Mouse (Mus musculus) heart, adult 18-20 months (tissue): Measurements from ENCODE around the gene Itgb2. TPM values are rescaled to one million over a fixed set of nuclear protein-coding genes. Genes with fewer than 3 reads are reported as not detected.

Source experiments
- DNase-seq, 2 experiments: peaks; one replicate each; pipeline ENCODE4 v3.0.0; 2021 to 2022; ENCODE audit warnings: mixed read lengths in 1 of 2
- total RNA-seq, 2 experiments: library from RNA; stranded (reverse); gene quantifications; 2 replicates each; pipeline ENCODE4 v1.2.3; 2021

Itgb2 gene
- total RNA-seq, 2 experiments from 2014 or later = 6.8 to 7.9 TPM

DNA sequence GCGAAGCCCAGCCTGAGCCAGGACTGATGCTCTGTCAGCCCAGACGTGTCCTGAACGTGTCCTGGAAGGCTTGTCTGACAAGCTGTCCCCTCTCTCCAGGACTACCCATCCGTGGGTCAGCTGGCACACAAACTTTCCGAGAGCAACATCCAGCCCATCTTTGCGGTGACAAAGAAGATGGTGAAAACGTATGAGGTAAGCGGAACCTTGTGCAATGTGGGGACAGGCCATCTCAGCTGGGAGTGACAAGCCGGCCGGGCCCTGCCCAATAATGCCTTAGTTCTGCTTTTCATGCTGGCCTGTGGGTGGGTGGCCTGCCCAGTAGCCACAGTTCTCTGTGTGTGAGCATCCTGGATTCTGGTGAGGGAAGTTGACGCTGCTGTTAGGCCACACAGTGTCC lies 20.8 kb downstream of the Itgb2 start:
- DNase-seq = peak; percentile 39 to 63

DNA sequence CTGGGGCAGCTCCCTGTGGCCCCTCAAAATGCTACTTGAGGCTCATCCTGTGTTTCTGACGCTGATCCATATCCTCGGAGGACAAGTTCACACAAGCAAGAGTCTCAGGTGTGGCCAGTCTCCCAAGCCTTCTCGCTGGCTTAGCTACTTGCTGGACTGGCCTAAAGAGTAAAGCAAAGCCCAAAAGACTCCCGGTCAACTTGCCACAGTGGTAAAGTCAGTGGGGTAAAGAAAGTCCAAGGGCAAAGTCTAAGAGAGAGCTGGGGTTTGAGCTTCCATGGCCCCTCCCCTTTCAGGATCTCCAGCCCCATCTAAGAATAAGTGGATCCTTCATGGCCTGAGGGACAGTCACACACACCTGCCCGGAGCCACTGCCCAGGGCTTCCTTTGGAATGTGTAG lies 22.1 kb downstream of the Itgb2 start:
- DNase-seq = no peak

DNA sequence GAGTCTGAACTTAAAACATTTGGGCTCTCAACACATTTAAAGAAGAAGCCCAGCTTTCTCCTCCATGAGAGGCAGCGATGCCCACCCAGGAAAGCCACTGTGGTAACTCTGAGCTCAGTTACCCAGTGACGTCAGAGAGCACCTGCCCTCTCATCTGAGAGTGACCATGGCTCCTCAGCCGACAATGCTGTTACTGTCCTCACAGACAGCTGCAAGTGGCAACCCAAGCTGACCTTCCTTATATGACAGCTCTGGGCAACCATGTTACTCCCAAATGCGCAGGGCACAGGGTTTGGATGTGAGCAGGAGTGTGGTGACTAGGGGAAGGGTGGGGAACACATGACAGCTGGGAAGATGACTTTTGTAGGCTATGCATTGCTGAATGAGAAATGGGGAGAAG lies 23.2 kb downstream of the Itgb2 start:
- DNase-seq = no peak

DNA sequence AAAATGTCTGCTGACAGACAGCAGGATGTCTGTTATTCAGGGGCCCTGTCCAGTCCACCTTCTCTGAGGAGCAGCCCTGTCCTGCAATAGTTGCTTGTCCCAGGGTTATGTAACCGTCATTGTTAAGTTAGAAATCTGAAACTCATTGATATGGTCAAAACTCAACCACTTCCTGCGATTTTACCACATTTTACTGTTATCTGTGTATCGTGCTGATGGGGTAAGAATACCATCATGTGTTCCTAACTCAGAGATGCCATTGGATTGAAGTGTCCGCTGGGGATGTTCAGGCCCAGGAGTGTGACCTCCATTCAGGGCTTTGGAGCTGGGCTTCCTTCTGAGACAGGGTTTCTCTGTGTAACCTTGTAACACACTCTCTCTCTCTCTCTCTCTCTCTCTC lies 24.9 kb downstream of the Itgb2 start:
- DNase-seq = no peak

DNA sequence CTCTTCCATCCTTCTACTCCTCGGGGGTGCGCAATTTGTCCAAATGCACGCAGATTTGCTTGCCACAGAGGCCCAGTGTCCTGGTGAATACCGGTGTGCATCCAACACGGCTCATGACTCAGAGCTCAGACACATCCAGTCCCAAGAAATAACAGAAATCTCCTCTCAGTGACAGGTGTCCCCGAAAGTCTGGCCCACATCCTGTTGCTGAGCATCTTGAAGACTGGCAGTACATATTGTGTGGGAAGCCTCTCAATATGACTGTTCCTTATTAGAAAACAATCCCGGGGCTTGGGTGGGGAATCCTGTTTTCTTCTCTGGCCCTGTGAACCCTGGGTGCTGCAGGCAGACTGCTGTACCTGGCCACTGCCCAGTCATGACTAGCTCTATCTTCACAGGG lies 26.6 kb downstream of the Itgb2 start:
- DNase-seq = no peak

DNA sequence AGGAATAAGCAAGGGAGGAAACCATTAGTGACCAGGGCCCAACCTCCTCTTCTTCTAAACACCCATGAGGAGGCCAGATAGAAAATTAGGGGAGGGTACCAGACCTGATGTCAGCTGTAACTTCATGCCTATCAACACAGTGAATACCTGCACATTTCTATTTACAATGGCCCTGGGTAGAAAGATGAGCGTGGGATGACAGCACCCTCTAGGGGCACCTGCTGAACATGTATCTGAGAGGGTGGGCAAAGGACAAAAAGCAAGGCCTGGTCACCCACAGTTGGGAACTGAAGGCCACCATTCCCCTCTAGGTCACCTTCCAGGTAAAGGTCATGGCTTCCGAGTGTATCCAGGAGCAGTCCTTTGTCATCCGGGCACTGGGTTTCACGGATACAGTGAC lies 27.6 kb downstream of the Itgb2 start:
- no peak for DNase-seq

DNA sequence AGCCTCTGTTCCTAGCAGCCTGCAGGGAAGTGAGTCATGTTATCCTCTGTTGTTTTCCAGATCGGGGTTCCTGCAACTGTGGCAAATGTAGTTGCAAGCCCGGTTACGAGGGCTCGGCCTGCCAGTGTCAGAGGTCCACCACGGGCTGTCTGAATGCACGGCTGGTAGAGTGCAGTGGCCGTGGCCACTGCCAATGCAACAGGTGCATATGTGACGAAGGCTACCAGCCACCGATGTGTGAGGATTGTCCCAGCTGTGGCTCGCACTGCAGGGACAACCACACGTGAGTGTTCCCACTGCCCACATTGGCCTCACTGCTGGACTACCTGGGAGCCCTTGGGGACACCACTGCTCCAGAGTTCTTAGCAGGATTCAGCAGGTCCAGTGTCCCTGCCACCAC lies 30.0 kb downstream of the Itgb2 start:
- no peak for DNase-seq

DNA sequence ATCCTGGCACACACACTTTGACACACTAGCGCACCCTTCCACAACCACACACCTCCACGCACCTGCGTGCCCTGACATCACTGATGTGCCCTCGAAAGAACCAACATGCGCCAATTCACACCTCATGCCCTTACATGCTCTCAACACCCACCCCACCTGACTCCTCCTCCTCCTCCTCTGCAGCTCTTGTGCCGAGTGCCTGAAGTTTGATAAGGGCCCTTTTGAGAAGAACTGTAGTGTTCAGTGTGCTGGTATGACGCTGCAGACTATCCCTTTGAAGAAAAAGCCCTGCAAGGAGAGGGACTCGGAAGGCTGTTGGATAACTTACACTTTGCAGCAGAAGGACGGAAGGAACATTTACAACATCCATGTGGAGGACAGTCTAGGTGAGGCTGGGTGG lies 30.8 kb downstream of the Itgb2 start:
- DNase-seq = no peak

DNA sequence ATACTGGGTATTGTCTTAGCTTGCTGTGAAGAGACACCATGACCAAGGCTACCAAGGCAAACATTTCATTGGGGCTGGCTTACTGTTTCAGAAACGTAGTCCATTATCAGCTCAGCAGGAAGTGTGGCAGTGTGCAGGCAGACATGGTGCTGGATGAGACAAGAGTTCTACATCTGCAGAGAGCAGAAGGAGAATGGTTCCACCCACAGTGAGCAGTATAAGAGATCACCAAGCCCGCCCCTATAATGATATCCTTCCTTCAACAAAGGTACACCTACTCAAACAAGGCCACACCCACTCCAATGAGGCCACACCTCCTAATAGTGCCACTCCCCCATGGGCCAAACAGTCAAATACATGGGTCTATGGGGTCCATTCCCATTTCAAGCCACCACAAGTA lies 31.5 kb downstream of the Itgb2 start:
- no peak for DNase-seq

DNA sequence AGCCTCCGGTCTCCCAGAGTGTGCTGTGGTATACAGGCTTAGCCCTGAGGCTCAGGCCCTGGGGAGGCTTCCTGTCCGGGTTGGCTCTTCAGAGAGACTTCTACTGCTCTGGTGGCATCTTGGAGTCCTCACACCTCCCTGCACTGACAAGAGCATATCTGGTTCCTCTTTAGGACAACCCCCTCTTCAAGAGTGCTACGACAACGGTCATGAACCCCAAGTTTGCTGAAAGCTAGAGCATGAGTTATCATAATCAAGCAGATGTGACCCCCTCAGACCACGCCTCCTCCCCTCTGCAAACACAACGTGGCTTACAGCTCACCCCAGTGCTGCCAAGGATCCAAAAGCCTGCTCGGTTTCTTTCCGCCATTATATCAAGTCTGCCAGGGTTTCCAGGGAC lies 35.0 kb downstream of the Itgb2 start:
- DNase-seq = no peak

DNA sequence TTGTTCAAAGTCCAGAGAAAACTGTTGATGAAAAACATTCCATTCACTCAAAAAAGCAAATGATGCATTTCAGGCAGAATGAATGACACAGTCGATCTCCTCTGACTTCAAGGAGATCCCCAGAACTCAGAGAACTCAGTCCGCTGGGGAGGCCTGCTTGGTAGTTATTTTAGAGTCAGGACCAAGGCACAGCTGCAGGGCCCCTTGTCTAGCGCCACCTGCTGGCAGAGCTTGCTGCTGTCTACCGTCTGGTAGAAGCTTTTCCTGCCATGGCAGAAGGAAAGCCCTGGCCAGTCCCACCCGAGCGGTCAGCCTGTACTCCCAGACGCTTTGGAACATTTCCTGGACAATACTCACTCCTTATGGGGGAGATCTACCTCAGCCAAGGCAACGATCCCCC lies 36.6 kb downstream of the Itgb2 start:
- DNase-seq = peak; percentile 86 to 94

DNA sequence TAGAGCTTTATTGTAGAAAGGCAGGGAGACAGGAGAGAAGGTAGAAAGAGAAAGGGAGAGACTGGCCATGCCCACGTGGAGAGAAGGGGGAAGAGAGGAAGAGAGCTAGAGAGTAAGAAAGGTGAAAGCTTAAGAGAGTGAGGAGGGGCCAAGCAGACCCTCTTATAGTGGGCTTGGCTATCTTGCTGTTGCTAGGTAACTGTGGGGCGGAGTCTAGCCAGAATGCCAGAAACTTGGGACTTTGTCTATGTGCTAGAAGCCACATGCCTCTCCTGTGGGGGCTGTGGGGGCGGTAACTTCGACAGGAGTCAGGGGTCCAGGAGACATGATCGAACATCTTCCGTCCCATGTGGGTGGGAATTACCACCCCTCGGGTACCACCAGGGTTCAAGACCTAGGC lies 39.4 kb downstream of the Itgb2 start:
- DNase-seq = no peak

DNA sequence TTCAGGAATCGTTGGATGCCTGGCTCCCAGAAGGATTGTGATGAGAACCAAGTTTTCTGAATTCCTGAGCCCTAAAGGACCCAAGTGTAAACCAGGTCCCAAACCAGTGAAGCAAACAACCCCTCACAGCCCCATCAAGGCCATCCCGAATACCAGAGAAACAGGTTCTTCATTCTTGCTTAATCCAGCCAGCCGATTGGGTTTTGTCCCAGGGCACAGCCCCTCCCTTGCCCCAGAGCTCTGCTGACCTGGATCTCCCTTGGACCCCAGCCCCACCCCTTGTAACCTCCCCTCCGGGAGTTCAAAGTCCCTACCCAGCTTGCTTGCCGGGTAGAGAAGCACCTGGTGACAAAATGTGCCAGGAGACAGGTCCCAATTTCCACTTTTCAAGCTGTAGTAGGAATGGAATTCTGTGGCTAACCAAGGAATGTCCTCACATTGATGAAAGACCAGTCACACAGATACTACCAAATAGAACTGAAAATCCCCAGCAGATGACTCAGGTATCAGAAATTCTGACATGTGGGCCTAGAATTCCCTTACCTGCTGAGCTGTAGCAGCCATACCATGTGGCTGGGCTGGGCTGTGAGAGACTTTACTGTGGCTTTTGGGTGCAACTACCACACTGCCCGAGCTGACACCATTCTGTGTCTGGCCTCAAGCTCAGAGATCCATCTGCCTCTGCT lies 40.1 kb downstream of the Itgb2 start:
- DNase-seq = no peak

DNA sequence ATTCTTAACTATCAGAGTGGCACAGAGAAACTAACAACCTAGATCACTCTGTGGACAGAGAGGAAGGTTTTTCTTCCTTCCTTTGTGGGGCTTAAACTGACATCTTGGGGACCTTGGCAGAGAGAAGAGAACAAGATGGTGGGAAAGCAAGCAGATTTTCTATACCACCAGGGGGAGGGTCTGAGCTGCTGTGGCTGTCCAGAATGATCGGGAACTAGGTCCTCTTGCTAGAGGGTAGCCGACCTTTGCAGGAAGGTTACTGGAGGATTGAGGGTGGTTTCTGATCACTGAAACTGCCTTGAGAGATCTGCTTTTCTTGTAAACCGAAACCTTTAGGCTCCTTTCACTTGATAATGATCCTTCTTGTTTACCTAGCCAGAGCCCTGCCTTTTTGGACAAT lies 42.2 kb downstream of the Itgb2 start:
- DNase-seq = no peak

DNA sequence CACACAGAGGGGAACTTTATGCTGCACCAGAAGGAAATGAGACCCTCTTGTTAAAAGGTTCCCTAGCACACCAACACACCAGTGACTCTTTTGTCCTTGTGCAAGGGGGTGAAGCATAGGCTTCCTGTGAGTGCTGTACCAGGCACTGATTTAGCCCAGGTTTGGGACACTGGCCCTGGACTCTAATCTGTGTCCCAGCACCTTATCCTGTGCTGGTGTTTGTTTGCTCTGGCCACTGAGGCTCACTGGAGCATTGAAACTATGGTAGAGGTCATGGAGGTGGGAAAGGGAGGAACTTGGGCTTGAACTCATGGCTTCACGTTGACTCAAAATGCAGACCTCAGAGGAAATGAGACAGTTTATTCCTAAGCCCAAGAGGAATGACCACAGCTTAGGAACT lies 43.1 kb downstream of the Itgb2 start:
- DNase-seq = no peak

DNA sequence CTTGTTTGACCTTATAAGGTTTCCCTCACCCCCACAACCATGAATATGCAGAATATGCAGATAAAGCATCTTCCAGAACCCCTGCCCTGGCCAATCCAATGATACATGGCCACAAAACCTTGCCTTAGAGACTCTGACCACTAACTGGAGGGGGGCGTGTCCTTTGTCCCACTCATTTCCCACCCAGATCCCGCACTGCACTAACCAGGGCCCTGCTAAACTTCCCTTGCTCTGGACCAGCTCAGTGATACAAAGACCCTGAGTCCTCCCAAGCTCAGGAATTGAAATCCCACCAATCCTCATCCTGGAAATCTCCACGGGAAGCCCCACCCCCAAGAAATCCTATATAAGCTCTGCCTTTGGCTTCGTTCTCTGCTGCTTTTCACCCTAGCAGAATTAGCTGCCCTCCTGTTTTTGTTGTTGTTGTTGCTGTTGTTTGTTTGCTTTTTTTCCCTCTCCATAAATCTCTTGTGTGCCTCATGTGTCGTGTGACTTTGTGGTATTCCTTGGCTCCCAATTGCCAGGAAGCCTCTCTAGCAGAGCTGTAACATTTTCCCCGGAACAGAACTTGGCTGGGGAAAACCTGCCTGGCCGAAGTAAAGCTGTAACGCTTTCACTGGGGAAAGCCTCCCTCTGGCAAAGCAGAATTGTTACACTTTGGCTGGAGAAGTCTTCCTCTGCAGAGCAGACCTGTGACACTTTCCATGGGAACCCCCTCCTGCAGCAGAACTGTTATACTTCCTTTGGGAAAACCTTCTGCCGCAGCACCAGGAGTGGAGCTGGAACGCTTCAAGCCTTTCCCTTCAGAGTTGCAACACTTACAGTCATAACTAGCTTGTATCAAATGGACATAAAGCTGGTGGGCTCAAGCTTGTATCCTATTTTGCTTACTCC lies 50.2 kb downstream of the Itgb2 start:
- DNase-seq = peak; percentile 31 to 44

DNA sequence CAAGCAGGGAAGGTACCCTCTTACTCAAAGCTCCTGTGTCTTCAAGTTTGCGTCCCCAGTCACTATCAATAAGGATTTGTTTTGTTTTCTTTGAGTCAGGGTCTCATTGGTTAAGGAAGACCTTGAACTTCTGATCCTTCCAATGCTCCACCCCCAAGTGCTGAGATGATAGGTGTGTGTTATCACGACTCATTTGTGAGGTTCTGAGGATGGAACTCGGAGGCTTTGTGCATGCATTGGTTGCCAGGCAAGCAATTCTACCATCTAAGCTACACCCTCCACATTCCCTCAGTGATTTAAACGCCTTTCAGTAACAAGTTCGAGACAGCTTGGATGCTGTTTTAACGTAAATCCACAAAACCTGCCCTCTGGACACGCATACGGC lies 51.0 kb downstream of the Itgb2 start:
- DNase-seq = no peak

DNA sequence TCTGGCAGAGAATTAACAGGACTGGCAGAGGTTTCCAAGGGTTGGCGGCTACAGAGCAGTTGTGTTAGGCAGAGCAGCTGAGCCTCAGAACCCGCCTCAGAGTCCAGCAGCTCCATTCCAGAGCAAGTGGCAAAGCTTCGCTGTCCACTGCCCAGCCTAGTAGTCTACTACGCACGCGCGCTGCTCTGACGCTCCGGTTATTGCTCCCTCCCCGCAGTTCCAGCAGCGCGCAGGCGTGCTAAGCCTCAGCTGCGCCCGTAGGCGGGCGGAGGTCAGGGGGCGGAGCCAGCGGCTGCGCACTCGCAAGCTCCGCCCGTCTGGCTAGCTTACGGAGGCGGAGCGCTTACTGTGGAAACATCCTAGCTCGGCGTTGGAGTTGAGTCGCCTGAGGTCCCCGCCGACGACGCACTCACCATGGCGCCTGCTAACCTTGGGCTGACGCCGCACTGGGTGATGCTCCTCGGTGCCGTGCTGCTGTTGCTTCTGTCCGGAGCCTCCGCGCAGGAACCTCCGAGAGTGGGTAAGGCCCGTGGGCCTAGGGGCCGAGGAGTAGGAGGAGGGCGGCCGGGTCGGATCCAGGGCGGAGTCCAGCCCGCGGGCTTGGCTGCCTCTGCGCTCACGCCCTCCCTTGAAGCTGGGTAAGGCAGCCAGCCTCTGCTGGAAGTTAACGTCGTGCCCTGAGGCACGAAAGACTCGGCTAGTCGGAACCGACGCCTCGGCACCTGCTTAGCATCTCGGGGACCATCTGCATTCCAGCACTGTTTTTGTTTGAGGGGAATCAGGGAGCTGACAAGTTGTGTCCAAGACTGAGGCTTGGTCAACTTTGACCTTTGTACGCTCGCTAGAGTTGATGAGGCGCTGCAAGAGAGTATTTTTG lies 51.6 kb downstream of the Itgb2 start, which contains the start of gene Pttg1ip:
TSS of gene Pttg1ip (plus strand) at position 313 of the 877 bp plus-strand sequence.
- peak; percentile 94 to 98 for DNase-seq

DNA sequence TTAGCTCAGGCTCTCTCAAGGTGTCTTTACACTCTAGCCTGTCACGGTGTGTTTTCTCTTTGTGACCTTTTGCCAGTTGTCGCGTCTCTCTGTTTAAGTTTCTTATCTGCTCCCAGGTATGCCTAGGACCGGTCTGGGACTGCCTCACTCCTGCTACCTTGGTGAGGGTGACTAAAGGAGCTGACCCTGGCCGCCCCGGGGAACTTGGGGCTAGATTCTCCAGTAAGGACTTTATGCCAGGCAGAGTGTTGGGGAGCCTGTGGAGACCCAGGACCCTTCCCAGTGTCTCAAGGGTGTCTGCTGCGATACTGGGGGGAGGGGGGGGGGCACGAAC lies 52.2 kb downstream of the Itgb2 start:
- no peak for DNase-seq

DNA sequence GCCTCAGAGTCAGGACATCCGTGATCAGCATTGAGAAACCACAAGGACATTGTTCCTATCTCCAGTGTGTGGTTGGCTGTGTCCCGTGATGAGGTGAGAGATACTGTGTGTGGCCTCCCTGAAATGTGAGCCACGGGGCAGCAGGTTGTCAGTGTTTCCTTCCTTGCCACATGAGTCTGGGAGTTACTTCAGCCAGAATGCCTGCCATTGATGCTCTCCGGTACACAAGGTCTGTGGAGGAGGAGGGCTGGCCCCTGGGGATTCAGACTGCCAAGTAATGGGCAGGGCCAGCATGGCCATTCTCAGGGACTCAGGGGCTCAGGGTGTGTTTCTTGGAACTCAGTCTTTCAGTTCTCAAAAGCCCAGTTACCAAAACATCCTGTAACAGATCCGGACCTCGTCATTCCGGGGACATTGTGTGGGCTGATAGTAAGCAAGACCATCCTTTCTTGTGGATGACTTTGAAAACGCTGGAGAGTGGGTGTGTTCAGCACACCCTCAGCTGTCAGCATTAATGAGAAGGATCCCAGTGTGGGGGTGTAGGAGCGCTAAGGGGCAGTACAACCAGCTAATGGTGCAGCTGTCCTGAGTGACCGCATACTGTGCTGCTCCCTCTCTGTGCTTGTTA lies 53.9 kb downstream of the Itgb2 start:
- DNase-seq = peak; percentile 49 to 79

DNA sequence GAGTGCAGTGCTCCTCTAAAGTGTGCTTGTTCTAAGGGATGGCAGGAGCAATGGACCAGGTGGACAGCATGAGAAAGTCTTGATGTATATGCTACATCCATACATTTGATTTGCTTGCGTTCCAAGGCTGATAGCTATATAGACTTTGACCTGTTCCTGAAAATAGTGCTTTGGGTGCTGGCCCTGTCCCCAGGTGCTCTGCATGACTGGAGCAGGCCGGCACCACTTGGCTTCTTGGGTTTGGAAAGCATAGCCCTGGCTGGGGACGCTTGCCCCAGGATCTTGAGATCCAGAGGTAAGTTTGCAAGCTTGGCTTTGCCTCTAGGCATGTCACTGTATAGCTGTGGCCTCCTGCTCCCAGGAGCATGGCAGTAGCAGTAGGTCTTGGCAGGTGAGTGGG lies 56.6 kb downstream of the Itgb2 start:
- no peak for DNase-seq

DNA sequence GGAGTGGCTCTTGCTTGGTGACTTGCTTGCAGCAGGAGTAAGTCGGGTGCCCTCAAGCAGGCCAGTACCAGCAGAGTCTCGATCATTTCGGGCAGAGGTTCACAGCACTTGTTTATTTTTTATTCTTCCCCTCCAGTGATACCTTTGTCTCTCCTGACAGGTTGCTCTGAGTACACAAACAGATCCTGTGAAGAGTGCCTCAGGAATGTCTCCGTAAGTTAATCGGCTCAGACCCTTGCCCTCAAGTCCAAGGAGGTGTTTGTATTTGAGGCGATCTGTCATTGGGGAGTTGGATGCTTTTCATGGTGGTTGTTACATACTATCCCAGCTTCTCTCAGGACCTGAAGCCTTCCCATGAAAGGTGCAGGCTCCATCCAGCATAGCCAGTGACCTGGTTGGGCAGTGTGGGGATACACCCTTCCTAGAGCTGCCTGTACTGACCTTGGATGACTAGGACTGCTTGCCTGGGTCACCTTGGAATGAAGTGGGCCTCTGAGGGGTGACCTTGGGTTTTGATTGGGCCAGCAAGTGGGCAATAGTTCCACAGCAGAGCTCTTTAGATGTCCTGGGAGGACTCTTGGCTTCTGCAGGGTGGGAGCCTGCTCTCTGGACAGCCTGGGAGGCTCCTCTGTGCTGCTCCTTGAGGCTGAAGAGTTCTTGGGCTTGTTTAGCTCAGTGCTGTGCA lies 57.2 kb downstream of the Itgb2 start:
- DNase-seq = no peak
